Mouse (Mus musculus) erythroblast, embryonic 14.5 days (primary cell): Measurements from ENCODE around the gene Akr1d1. TPM values are rescaled to one million over a fixed set of nuclear protein-coding genes. Genes with fewer than 3 reads are reported as not detected.

ENCODE experiments used
- H3K27me3 ChIP-seq: 2 replicates; pipeline ENCODE4 v1.6.1; 2012; ENCODE audit warnings: inconsistent platforms; ENCODE audit not compliant: control insufficient read depth
- H3K36me3 ChIP-seq: 2 replicates; pipeline ENCODE4 v1.6.1; 2012; ENCODE audit warnings: mild to moderate bottlenecking, inconsistent platforms; ENCODE audit not compliant: control insufficient read depth
- H3K4me1 ChIP-seq: 2 replicates; pipeline ENCODE4 v1.6.1; 2012; ENCODE audit warnings: inconsistent platforms; ENCODE audit not compliant: control insufficient read depth
- H3K4me3 ChIP-seq: replicated peaks from 2 replicates; pipeline ENCODE3; 2012; ENCODE audit warnings: moderate library complexity, mild to moderate bottlenecking, inconsistent platforms
- H3K9me3 ChIP-seq: 2 replicates; pipeline ENCODE4 v1.6.1; 2012; ENCODE audit warnings: low read length, inconsistent platforms, mixed read lengths; ENCODE audit not compliant: control insufficient read depth
- GATA1 ChIP-seq: IDR thresholded peaks from 2 replicates; pipeline ENCODE4 v1.6.1; 2012; ENCODE audit warnings: low read length, inconsistent platforms, mixed read lengths
- TAL1 ChIP-seq: IDR thresholded peaks from 3 replicates; pipeline ENCODE4 v1.6.1; 2012; ENCODE audit warnings: low read length, inconsistent platforms, mixed read lengths
- polyA plus RNA-seq: library from polyadenylated mRNA; stranded (reverse); fragments of >175 nt; gene quantifications from 2 replicates; pipeline ENCODE4 v1.2.3, GENCODE M21; 2012

Akr1d1 gene
- polyA plus RNA-seq, 1 experiment: not detected

- H3K9me3 ChIP-seq: no peaks in the 10 kb centered on the region
- no peaks in the 10 kb centered on the region for H3K27me3 ChIP-seq
- H3K4me3 ChIP-seq: no peak overlapping the region
- TF ChIP-seq TAL1 (no peak), GATA1 (no peak)
- no peaks in the 10 kb centered on the region for H3K36me3 ChIP-seq
- H3K4me1 ChIP-seq: no peaks in the 10 kb centered on the region
These were observed 19.2 kb upstream of the Akr1d1 start for GRCm38 (mm10) chr6:37510786-37511185.

- H3K4me3 ChIP-seq: no peak overlapping the region
- no peaks in the 10 kb centered on the region for H3K4me1 ChIP-seq
- no peaks in the 10 kb centered on the region for H3K9me3 ChIP-seq
- H3K27me3 ChIP-seq: no peaks in the 10 kb centered on the region
- H3K36me3 ChIP-seq: no peaks in the 10 kb centered on the region
- TF ChIP-seq TAL1: no peak
- TF ChIP-seq GATA1: no peak
These were observed 9.2 kb upstream of the Akr1d1 start for GRCm38 (mm10) chr6:37520631-37521375.

GRCm38 (mm10) chr6:37532036-37532435 is 2.1 kb downstream of the Akr1d1 start:
- no peaks in the 10 kb centered on the region for H3K9me3 ChIP-seq
- H3K27me3 ChIP-seq: no peaks in the 10 kb centered on the region
- H3K36me3 ChIP-seq: no peaks in the 10 kb centered on the region
- H3K4me1 ChIP-seq: no peaks in the 10 kb centered on the region
- TF ChIP-seq TAL1 (no peak), GATA1 (no peak)
- H3K4me3 ChIP-seq: no peak overlapping the region

GRCm38 (mm10) chr6:37536831-37537230 is 6.9 kb downstream of the Akr1d1 start:
- TF ChIP-seq TAL1 (no peak), GATA1 (no peak)
- Histone ChIP-seq H3K36me3 (no peaks in the 10 kb centered on the region), H3K4me3 (no peak overlapping the region), H3K4me1 (no peaks in the 10 kb centered on the region), H3K9me3 (no peaks in the 10 kb centered on the region), H3K27me3 (no peaks in the 10 kb centered on the region)

GRCm38 (mm10) chr6:37537801-37538200 is 7.8 kb downstream of the Akr1d1 start:
- no peak for TF ChIP-seq TAL1
- no peak for TF ChIP-seq GATA1
- Histone ChIP-seq H3K9me3 (no peaks in the 10 kb centered on the region), H3K27me3 (no peaks in the 10 kb centered on the region), H3K4me3 (no peak overlapping the region), H3K36me3 (no peaks in the 10 kb centered on the region), H3K4me1 (no peaks in the 10 kb centered on the region)

GRCm38 (mm10) chr6:37538792-37539191 is 8.8 kb downstream of the Akr1d1 start:
- no peak overlapping the region for H3K4me3 ChIP-seq
- no peaks in the 10 kb centered on the region for H3K9me3 ChIP-seq
- H3K36me3 ChIP-seq: no peaks in the 10 kb centered on the region
- H3K27me3 ChIP-seq: no peaks in the 10 kb centered on the region
- H3K4me1 ChIP-seq: no peaks in the 10 kb centered on the region
- TF ChIP-seq TAL1 (no peak), GATA1 (no peak)

- Histone ChIP-seq H3K9me3 (no peaks in the 10 kb centered on the region), H3K36me3 (no peaks in the 10 kb centered on the region), H3K4me1 (no peaks in the 10 kb centered on the region), H3K4me3 (no peak overlapping the region), H3K27me3 (no peaks in the 10 kb centered on the region)
- TF ChIP-seq GATA1: no peak
- TF ChIP-seq TAL1: no peak
These were observed 9.4 kb downstream of the Akr1d1 start for GRCm38 (mm10) chr6:37539403-37539802.

- no peaks in the 10 kb centered on the region for H3K9me3 ChIP-seq
- no peaks in the 10 kb centered on the region for H3K27me3 ChIP-seq
- TF ChIP-seq TAL1: no peak
- no peak for TF ChIP-seq GATA1
- no peaks in the 10 kb centered on the region for H3K36me3 ChIP-seq
- no peaks in the 10 kb centered on the region for H3K4me1 ChIP-seq
- H3K4me3 ChIP-seq: no peak overlapping the region
These were observed 10.1 kb downstream of the Akr1d1 start for GRCm38 (mm10) chr6:37540113-37540512.

GRCm38 (mm10) chr6:37541171-37541570 is 11.2 kb downstream of the Akr1d1 start:
- TF ChIP-seq TAL1 (no peak), GATA1 (no peak)
- Histone ChIP-seq H3K36me3 (no peaks in the 10 kb centered on the region), H3K4me1 (no peaks in the 10 kb centered on the region), H3K4me3 (no peak overlapping the region), H3K27me3 (no peaks in the 10 kb centered on the region), H3K9me3 (no peaks in the 10 kb centered on the region)

- Histone ChIP-seq H3K36me3 (no peaks in the 10 kb centered on the region), H3K4me1 (no peaks in the 10 kb centered on the region), H3K4me3 (no peak overlapping the region), H3K9me3 (no peaks in the 10 kb centered on the region), H3K27me3 (no peaks in the 10 kb centered on the region)
- TF ChIP-seq TAL1 (no peak), GATA1 (no peak)
These were observed 12.2 kb downstream of the Akr1d1 start for GRCm38 (mm10) chr6:37542145-37542544.
